Mouse (Mus musculus): ENCODE data around the gene Itgb2. TPM values are rescaled to one million over a fixed set of nuclear protein-coding genes. Genes with fewer than 3 reads are reported as not detected.
A peak's percentile ranks its signal among the peaks of the same experiment; 100 is the strongest.

Gene Itgb2
- polyA plus RNA-seq, 1 experiment from 2014 or later, result 0.98 TPM

GRCm38 (mm10) chr10:77519191-77519590 lies 10.9 kb upstream of the Itgb2 start:
- no peaks in the 10 kb centered on the region for H3K9me3 ChIP-seq
- H3K36me3 ChIP-seq, result 0 out of 2 replicates have a peak, but pooled peaks cover 2% of the 10 kb centered on the region
- ATAC-seq (ENCODE audit: low FRiP score, low read depth), result no peak
- H3K4me2 ChIP-seq (replicated peaks), result no peak overlapping the region
- peaks cover 12% of the 10 kb centered on the region; the same call in 1 of the 2 replicates for H3K27me3 ChIP-seq
- H3K4me1 ChIP-seq, result peaks cover 27% of the 10 kb centered on the region
- 73% methylated on average over 3 of the region's 3 CpGs for WGBS
- H3K27ac ChIP-seq (replicated peaks), result no peak overlapping the region
- H3K4me3 ChIP-seq, result no peak overlapping the region
- H3K9ac ChIP-seq (replicated peaks), result no peak overlapping the region

DNA sequence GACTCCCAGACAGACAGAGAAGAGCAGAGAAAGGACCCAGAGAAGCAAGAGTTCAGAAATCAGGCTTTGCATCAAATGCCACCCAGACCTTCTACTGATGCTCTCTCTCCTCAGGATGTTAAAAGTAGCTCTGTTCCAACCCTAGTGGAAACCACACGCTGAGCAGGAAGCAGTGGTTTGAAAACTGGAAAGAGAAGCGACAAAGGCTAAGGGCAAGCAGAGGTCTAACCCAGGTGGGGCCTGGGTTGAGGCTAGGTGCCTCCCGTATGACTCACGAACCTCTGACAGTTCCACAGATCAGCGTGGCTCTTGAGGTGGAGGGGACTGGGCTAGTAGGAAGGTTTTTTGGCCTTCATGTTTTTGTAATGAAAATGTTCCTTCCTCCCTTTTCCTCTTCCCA lies 9.6 kb upstream of the Itgb2 start:
- 79% methylated on average over 5 of the region's 5 CpGs for WGBS
- Histone ChIP-seq H3K9ac (replicated peaks) (no peak overlapping the region), H3K4me2 (replicated peaks) (no peak overlapping the region), H3K9me3 (no peaks in the 10 kb centered on the region), H3K36me3 (no peaks in the 10 kb centered on the region), H3K4me3 (no peak overlapping the region), H3K27ac (replicated peaks) (no peak overlapping the region), H3K27me3 (peaks cover 12% of the 10 kb centered on the region; the same call in 1 of the 2 replicates), H3K4me1 (peaks cover 17% of the 10 kb centered on the region)
- ATAC-seq (ENCODE audit: low FRiP score, low read depth), result no peak

DNA sequence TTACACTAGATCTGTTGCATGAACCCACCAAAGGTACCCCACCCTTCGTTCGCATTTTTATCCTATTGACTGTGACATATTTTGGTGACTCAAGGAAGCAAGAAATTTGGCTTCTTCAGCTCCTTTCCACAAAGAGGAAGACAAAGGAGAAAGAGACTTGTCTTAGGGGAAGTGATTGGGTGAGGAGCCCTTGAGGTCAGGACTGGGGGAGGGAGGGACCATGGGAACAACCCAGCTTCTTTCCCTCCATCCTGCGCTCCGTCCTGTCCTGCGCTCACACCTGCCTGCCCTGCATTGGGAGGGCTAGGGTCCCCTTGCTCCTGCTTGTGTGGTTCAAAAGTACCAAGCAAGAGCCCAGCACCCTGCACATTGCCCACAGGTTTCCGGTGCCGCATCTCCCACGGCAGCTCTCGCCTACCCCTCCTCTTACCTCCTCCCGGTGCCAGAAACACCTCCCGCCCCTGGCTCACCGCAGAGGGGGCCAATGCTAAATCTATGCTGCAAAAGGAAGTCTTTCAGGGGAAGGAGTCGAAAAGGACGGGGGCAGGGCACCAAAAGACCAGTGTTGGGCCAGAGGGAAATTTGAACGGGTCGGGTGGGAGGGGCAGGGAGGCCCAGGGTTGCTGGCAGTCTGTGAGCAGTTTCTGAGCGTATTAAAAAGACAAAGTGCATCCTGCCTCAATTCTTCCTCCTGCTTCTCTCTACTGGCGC lies 7.9 kb upstream of the Itgb2 start:
- no peaks in the 10 kb centered on the region for H3K36me3 ChIP-seq
- no peak for ATAC-seq (ENCODE audit: low FRiP score, low read depth)
- whole genome bisulfite sequencing, result 13% methylated on average over 18 of the region's 18 CpGs
- no peak overlapping the region for H3K27ac ChIP-seq (replicated peaks)
- peak overlapping the region; percentile 56 for H3K4me2 ChIP-seq (replicated peaks)
- no peaks in the 10 kb centered on the region for H3K9me3 ChIP-seq
- H3K27me3 ChIP-seq, result peaks cover 12% of the 10 kb centered on the region; the same call in 1 of the 2 replicates
- H3K4me1 ChIP-seq, result peaks cover 8% of the 10 kb centered on the region; the same call in 1 of the 2 replicates
- peak overlapping the region; percentile 34 for H3K4me3 ChIP-seq
- peak overlapping the region; percentile 58 for H3K9ac ChIP-seq (replicated peaks)

GRCm38 (mm10) chr10:77522746-77523145 lies 7.3 kb upstream of the Itgb2 start:
- no peak overlapping the region for H3K27ac ChIP-seq (replicated peaks)
- peak overlapping the region; percentile 56 for H3K4me2 ChIP-seq (replicated peaks)
- ATAC-seq (ENCODE audit: low FRiP score, low read depth), result no peak
- H3K27me3 ChIP-seq, result peaks cover 12% of the 10 kb centered on the region; the same call in 1 of the 2 replicates
- H3K4me3 ChIP-seq, result peak overlapping the region; percentile 34
- no peaks in the 10 kb centered on the region for H3K36me3 ChIP-seq
- H3K9me3 ChIP-seq, result no peaks in the 10 kb centered on the region
- peaks cover 8% of the 10 kb centered on the region; the same call in 1 of the 2 replicates for H3K4me1 ChIP-seq
- whole genome bisulfite sequencing, result 58% methylated on average over 12 of the region's 12 CpGs
- peak overlapping the region; percentile 58 for H3K9ac ChIP-seq (replicated peaks)

DNA sequence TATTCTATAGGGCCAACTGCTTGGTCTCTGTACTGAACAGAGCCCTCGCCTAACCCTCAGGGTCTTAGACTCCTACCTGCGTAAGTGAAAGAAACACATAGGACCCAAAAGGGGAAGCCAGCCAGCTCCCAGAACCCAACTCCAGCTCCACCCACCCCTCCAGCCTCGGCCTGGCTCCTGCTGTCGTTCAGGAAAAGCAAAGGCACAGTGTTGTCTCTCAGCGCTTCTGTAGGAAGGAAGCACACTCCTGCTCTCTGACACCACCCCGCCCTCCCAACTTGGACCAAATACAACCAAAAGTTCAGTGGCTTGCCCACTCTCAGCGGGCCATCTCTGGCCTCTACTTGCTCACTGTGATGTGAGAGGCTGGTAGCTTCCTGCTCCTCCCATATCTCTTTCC lies 6.7 kb upstream of the Itgb2 start:
- ATAC-seq (ENCODE audit: low FRiP score, low read depth), result no peak
- peaks cover 8% of the 10 kb centered on the region; the same call in 1 of the 2 replicates for H3K4me1 ChIP-seq
- H3K4me2 ChIP-seq (replicated peaks), result no peak overlapping the region
- no peak overlapping the region for H3K9ac ChIP-seq (replicated peaks)
- H3K9me3 ChIP-seq, result no peaks in the 10 kb centered on the region
- no peak overlapping the region for H3K27ac ChIP-seq (replicated peaks)
- H3K4me3 ChIP-seq, result no peak overlapping the region
- WGBS, result 74% methylated on average over 7 of the region's 7 CpGs
- H3K27me3 ChIP-seq, result peaks cover 12% of the 10 kb centered on the region; the same call in 1 of the 2 replicates
- H3K36me3 ChIP-seq, result no peaks in the 10 kb centered on the region

DNA sequence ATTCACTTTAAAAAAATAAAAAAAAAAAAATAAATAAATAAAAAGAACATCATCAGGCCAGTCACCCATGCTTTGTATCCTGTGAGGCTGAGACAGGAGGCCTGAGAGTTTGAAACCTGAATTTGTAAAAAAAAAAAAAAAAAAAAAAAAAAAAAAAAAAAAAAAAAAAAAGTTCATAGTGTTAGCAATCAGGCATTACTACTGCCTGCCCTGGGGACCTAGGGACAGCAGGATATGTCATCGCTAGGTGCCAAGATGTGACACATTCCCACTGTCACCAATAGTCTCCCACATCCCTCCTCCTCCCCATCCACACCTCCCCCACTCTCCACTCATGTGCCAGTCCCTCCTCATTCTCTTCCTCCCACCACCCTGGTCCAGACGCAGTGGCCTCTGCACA lies 3.6 kb upstream of the Itgb2 start:
- Histone ChIP-seq H3K36me3 (no peaks in the 10 kb centered on the region), H3K4me3 (no peak overlapping the region), H3K4me2 (replicated peaks) (no peak overlapping the region), H3K27ac (replicated peaks) (no peak overlapping the region), H3K9me3 (no peaks in the 10 kb centered on the region), H3K27me3 (peaks cover 12% of the 10 kb centered on the region; the same call in 1 of the 2 replicates), H3K4me1 (peaks cover 8% of the 10 kb centered on the region; the same call in 1 of the 2 replicates), H3K9ac (replicated peaks) (no peak overlapping the region)
- 68% methylated on average over 2 of the region's 2 CpGs for WGBS
- no peak for ATAC-seq (ENCODE audit: low FRiP score, low read depth)

GRCm38 (mm10) chr10:77528634-77529033 lies 1.4 kb upstream of the Itgb2 start:
- Histone ChIP-seq H3K9me3 (no peaks in the 10 kb centered on the region), H3K27me3 (no peaks in the 10 kb centered on the region), H3K4me2 (replicated peaks) (no peak overlapping the region), H3K4me1 (no peaks in the 10 kb centered on the region), H3K4me3 (no peak overlapping the region), H3K36me3 (no peaks in the 10 kb centered on the region), H3K9ac (replicated peaks) (no peak overlapping the region), H3K27ac (replicated peaks) (no peak overlapping the region)
- WGBS, result 91% methylated on average over 6 of the region's 6 CpGs
- ATAC-seq (ENCODE audit: low FRiP score, low read depth), result no peak

DNA sequence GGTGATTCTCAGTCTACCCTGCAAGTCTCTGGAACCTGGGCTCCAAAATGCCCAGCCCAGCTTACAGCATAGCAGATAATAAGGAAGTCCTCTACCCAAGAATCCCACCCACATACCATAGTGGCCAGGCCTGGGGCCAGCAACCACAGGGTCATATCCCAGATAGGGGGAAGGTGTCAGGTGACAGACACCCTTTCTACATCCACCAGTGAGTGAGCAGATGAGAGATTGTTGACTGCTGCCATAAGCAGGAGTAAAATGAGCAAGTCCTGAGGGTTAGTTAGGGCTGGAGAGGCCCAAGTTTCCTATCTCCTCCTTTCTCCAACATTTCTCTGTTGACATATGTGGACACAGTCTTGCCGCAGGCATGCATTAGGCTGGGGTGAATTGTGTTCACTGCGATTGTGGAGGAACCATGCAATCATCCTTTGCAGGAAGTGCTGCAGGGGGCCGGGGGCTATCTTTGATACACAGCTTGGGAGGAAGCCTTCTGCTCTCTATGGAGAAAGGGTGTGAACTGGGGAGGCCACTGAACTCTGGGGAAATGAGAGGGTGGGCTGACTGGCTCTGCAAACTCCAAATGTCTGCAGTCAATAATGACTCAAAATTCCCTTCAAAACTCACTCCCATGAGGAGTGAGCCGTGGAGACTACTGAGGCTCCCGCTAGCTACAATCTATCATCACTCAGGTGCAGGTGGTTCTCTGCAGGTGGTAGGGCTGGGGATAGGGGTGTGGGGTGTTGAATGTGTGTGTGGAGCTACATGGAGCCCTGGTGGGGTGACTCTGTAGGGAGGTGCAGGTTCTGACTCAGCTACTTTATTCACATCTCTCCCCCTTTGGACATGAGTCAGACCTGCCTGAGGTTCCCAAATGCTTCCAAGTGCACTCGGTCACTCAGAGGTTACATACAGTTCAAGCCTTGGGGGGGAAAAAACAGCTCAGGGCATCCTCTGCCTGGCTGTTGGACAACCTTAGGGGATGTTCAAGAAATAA lies 1.3 kb downstream of the Itgb2 start:
- H3K4me1 ChIP-seq, result no peaks in the 10 kb centered on the region
- ATAC-seq (ENCODE audit: low FRiP score, low read depth), result no peak
- no peak overlapping the region for H3K27ac ChIP-seq (replicated peaks)
- H3K9me3 ChIP-seq, result no peaks in the 10 kb centered on the region
- no peak overlapping the region for H3K9ac ChIP-seq (replicated peaks)
- no peak overlapping the region for H3K4me3 ChIP-seq
- 89% methylated on average over 6 of the region's 6 CpGs for WGBS
- H3K4me2 ChIP-seq (replicated peaks), result no peak overlapping the region
- H3K36me3 ChIP-seq, result no peaks in the 10 kb centered on the region
- no peaks in the 10 kb centered on the region for H3K27me3 ChIP-seq

GRCm38 (mm10) chr10:77532020-77532413 lies 2.0 kb downstream of the Itgb2 start:
- no peak for ATAC-seq (ENCODE audit: low FRiP score, low read depth)

DNA sequence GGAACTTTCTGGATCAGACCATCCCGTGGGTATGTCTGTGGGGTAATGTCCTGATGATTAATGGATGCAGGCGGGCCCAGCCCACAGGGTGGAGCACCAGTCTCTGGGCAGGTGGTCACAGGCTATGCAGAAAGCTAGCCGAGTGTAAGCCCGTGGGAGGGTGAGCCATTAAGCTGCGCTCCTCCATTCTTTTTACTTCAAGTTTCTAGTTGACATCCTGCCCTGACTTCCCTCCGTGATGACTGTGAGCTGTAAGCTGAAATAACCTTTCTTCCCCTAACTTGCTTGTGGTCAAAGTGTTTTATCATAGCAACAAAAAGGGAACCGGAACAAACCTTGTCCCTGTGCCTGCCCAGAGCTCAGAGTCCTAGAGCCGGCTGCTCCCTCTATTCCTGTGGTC lies 6.7 kb downstream of the Itgb2 start:
- Histone ChIP-seq H3K27me3 (no peaks in the 10 kb centered on the region), H3K9ac (replicated peaks) (no peak overlapping the region), H3K27ac (replicated peaks) (no peak overlapping the region), H3K36me3 (no peaks in the 10 kb centered on the region), H3K9me3 (no peaks in the 10 kb centered on the region), H3K4me2 (replicated peaks) (no peak overlapping the region), H3K4me3 (no peak overlapping the region), H3K4me1 (no peaks in the 10 kb centered on the region)
- no peak for ATAC-seq (ENCODE audit: low FRiP score, low read depth)
- WGBS, result 78% methylated on average over 8 of the region's 8 CpGs

More at GRCm38 (mm10) chr10:77532020-77532413, 2.0 kb downstream of the Itgb2 start:
- H3K4me1 ChIP-seq, result no peaks in the 10 kb centered on the region
- 70% methylated on average over 1 of the region's 1 CpGs for WGBS
- H3K27me3 ChIP-seq, result no peaks in the 10 kb centered on the region
- no peak overlapping the region for H3K4me3 ChIP-seq
- H3K4me2 ChIP-seq (replicated peaks), result no peak overlapping the region
- no peak overlapping the region for H3K27ac ChIP-seq (replicated peaks)
- no peak overlapping the region for H3K9ac ChIP-seq (replicated peaks)
- H3K9me3 ChIP-seq, result no peaks in the 10 kb centered on the region
- H3K36me3 ChIP-seq, result no peaks in the 10 kb centered on the region

DNA sequence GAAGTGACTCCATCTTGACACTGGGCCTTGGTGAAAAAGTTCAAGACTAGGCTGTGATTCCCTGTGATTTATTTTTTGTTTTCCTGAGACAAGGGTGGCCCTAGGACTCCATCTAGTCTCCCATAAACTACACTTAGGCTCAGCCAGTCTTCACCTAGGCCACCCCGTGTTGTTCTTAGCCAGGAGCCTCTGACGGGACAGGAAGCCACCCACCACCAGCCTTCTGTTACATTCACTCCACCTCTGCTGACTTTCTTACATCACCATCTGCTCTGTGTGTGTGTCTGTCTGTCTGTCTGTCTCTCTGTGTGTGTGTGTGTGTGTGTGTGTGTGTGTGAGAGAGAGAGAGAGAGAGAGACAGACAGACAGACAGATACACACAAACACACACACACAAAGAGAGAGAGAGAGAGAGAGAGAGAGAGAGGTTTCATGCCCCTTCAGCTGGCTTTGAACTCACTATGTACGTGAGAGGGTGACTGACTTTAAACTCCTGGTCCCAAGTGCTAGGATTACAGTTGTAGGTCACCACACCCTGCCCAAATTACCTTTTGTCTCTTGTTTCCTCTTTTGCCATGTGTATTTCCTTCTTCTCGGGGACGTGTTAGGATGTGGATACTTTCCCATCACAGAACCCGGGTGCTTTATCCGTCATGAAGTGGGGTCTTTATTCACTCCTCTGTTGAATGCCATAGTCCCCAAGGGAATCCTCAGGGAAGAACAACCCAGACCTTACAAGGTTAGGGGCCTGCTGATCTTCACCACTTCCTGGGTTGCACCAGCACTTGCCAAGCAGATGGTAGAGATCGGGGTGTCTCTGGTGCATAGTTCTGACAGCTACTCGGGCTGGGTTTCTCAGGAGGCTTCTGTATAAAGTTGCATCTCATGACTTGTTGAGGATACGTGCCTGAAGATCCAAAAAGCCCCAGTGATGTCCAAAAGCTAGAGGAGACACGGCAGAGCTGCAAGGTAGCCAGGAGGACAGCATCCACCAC lies 7.5 kb downstream of the Itgb2 start:
- WGBS, result 89% methylated on average over 11 of the region's 11 CpGs
- no peak for ATAC-seq (ENCODE audit: low FRiP score, low read depth)

More for the DNA sequence above, 7.5 kb downstream of the Itgb2 start:
- Histone ChIP-seq H3K9me3 (no peaks in the 10 kb centered on the region), H3K4me1 (no peaks in the 10 kb centered on the region), H3K4me2 (replicated peaks) (no peak overlapping the region), H3K27me3 (no peaks in the 10 kb centered on the region), H3K4me3 (no peak overlapping the region), H3K27ac (replicated peaks) (no peak overlapping the region), H3K9ac (replicated peaks) (no peak overlapping the region), H3K36me3 (no peaks in the 10 kb centered on the region)
